Mouse (Mus musculus) heart, adult 2 months (tissue): ENCODE measurements around the gene Acy3.

ENCODE experiments used
- CTCF ChIP-seq: fragments of 200-600 bp; IDR thresholded peaks from 2 replicates; pipeline ENCODE4 v1.8.1; 2022; ENCODE audit warnings: antibody characterized with exemption, mild to moderate bottlenecking, moderate library complexity
- POLR2A ChIP-seq: fragments of 200-500 bp; IDR thresholded peaks from 2 replicates; pipeline ENCODE4 v1.6.1; 2011; ENCODE audit warnings: mild to moderate bottlenecking, low read depth, low read length, control low read depth; ENCODE audit not compliant: insufficient read depth

DNA sequence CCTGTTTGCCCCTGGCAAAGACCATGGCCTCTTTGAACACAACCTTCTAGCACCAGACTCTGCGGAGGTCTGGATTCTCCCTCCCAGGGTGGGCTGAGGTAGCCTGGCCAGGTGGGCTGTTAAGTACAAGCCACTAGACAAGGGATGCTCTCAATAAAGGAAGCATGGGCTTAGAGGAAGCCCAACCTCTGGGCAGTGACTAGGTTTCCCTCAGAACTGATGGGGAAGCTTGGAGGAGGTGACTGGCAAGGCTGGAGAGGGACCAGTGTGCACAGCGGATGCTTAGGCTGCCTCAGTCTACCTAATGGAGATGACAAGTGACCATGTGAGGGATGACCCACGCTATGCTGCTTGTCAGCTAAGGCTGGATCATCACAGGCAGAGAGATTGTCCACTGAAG, 5.6 kb downstream of the Acy3 start:
- no peak for TF ChIP-seq CTCF
- TF ChIP-seq POLR2A = no peak
